Mouse (Mus musculus) cerebellum, postnatal 25 days (tissue): ENCODE results near the gene Gm10230.
"Not testable (repeated sequence)": the region's sequence is repeated elsewhere in the genome, so short reads cannot be mapped to it uniquely, and the experiment has no call there.

Source experiments
- DNase-seq, 2 experiments: peaks; one replicate each; pipeline ENCODE4 v3.0.0; 2021; ENCODE audit warnings: mixed read lengths in 2 of 2

Gm10230 gene

DNA sequence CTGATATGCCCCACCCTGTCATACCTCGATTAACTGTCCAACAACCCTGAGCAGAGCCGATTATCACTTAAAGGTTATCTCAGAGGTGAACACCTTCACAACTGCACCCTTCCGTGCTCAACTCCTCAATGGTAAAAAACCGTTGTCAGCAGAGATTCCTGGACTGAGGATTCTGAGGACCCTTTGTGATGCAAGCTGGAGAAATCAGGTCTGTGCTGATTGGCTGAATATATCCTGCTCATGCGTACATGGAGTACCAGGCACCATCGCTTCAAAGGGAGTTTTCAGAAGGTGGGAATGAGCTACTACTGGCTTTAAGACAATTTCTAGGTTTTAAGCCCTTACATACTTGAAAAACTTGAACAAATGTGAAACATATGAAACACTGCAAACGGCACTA, at the start of gene Gm10230:
TSS of gene Gm10230 (minus strand) at position 101 of the 400 bp plus-strand sequence.
- not testable (repeated sequence) for DNase-seq
